Mouse (Mus musculus) intestine, postnatal 0 days (tissue): ENCODE results near the gene Fam162a. TPM values are rescaled to one million over a fixed set of nuclear protein-coding genes. Genes with fewer than 3 reads are reported as not detected.
A peak's percentile ranks its signal among the peaks of the same experiment; 100 is the strongest.

ENCODE experiments used
- ATAC-seq: fragments of 200-750 bp; cut with Nextera tagmentation; 2 replicates; pipeline ENCODE4 v1.8.0; 2017; ENCODE audit warnings: mild to moderate bottlenecking, moderate TSS enrichment, moderate library complexity
- H3K27ac ChIP-seq: fragments of 300-500 bp; sonication (generic); 2 replicates; pipeline ENCODE4 v1.5.1; 2014; ENCODE audit warnings: mild to moderate bottlenecking, low read depth, low read length, moderate library complexity
- H3K27me3 ChIP-seq: fragments of 300-500 bp; sonication (generic); replicated peaks from 2 replicates; pipeline ENCODE4 v1.6.1; 2014; ENCODE audit warnings: low read length, mixed read lengths; ENCODE audit not compliant: control insufficient read depth, insufficient read depth
- H3K36me3 ChIP-seq: fragments of 300-500 bp; sonication (generic); 2 replicates; pipeline ENCODE4 v1.6.1; 2014; ENCODE audit warnings: mild to moderate bottlenecking, moderate library complexity; ENCODE audit not compliant: control insufficient read depth, insufficient read depth
- H3K4me1 ChIP-seq: fragments of 300-500 bp; sonication (generic); replicated peaks from 2 replicates; pipeline ENCODE4 v1.6.1; 2014; ENCODE audit warnings: antibody characterized with exemption, low read length, mixed read lengths; ENCODE audit not compliant: control insufficient read depth, insufficient read depth
- H3K4me2 ChIP-seq: fragments of 300-500 bp; sonication (generic); replicated peaks from 2 replicates; pipeline ENCODE4 v1.6.1; 2014; ENCODE audit warnings: low read depth, mild to moderate bottlenecking, moderate library complexity
- H3K4me3 ChIP-seq: fragments of 300-500 bp; sonication (generic); 2 replicates; pipeline ENCODE4 v1.5.1; 2014; ENCODE audit warnings: low read depth, low read length
- H3K9ac ChIP-seq: fragments of 300-500 bp; sonication (generic); 2 replicates; pipeline ENCODE4 v1.6.1; 2014; ENCODE audit warnings: mild to moderate bottlenecking, low read depth, low read length
- H3K9me3 ChIP-seq: fragments of 300-500 bp; sonication (generic); 2 replicates; pipeline ENCODE4 v1.6.1; 2016; ENCODE audit warnings: mixed run types; ENCODE audit not compliant: control insufficient read depth
- CTCF ChIP-seq: sonication (generic); IDR thresholded peaks from 2 replicates; pipeline ENCODE4 v1.5.1; 2016; ENCODE audit warnings: low read depth, mild to moderate bottlenecking, control low read depth, antibody characterized with exemption, moderate library complexity
- WGBS: fragments of 180-500 bp; shearing (Covaris S2); extraction: QIAGEN DNeasy Blood & Tissue Kit; methylation state at CpG from one replicate; pipeline ENCODE4 v1.1.7; 2014; 5-methylcytosine and 5-hydroxymethylcytosine counted together
- polyA plus RNA-seq: library from polyadenylated mRNA; unstranded; fragments of >200 nt; fragmentation: Nextera tagmentation; extraction: Ambion mirVana; gene quantifications from 2 replicates; pipeline ENCODE4 v1.2.1, GENCODE M21; 2015

Gene Fam162a
- polyA plus RNA-seq, 1 experiment from 2014 or later: 480 TPM

GRCm38 (mm10) chr16:36053524-36054275 is 17.7 kb downstream of the Fam162a start:
- Histone ChIP-seq H3K4me1 (no peaks in the 10 kb centered on the region), H3K27me3 (no peaks in the 10 kb centered on the region), H3K27ac (no peak overlapping the region), H3K9me3 (no peaks in the 10 kb centered on the region), H3K36me3 (peaks cover 33% of the 10 kb centered on the region), H3K4me2 (no peak overlapping the region), H3K9ac (no peak overlapping the region), H3K4me3 (no peak overlapping the region)
- 80% methylated on average over 6 of the region's 6 CpGs for WGBS
- no peak for TF ChIP-seq CTCF
- ATAC-seq: no peak

- 92% methylated on average over 6 of the region's 6 CpGs for WGBS
- H3K9me3 ChIP-seq: no peaks in the 10 kb centered on the region
These were observed 19.9 kb downstream of the Fam162a start for GRCm38 (mm10) chr16:36051491-36051890.

GRCm38 (mm10) chr16:36047538-36047937 is 23.9 kb downstream of the Fam162a start:
- no peak overlapping the region for H3K9ac ChIP-seq
- H3K36me3 ChIP-seq: peaks cover 76% of the 10 kb centered on the region
- 89% methylated on average over 4 of the region's 4 CpGs for WGBS
- no peak overlapping the region for H3K27ac ChIP-seq
- no peak overlapping the region for H3K4me3 ChIP-seq
- no peak for ATAC-seq
- no peaks in the 10 kb centered on the region for H3K4me1 ChIP-seq
- peak; percentile 40 for TF ChIP-seq CTCF
- no peaks in the 10 kb centered on the region for H3K27me3 ChIP-seq
- no peak overlapping the region for H3K4me2 ChIP-seq
- no peaks in the 10 kb centered on the region for H3K9me3 ChIP-seq

More at GRCm38 (mm10) chr16:36051491-36051890, 19.9 kb downstream of the Fam162a start:
- Histone ChIP-seq H3K9ac (no peak overlapping the region), H3K27ac (no peak overlapping the region), H3K4me2 (no peak overlapping the region), H3K4me1 (no peaks in the 10 kb centered on the region), H3K36me3 (peaks cover 52% of the 10 kb centered on the region), H3K27me3 (no peaks in the 10 kb centered on the region), H3K4me3 (no peak overlapping the region)
- ATAC-seq: no peak
- no peak for TF ChIP-seq CTCF

GRCm38 (mm10) chr16:36043964-36044363 is 27.4 kb downstream of the Fam162a start:
- Histone ChIP-seq H3K4me2 (no peak overlapping the region), H3K27me3 (no peaks in the 10 kb centered on the region), H3K4me1 (no peaks in the 10 kb centered on the region), H3K9me3 (no peaks in the 10 kb centered on the region), H3K4me3 (no peak overlapping the region), H3K27ac (no peak overlapping the region), H3K9ac (no peak overlapping the region), H3K36me3 (peaks cover 46% of the 10 kb centered on the region)
- ATAC-seq: no peak
- 90% methylated on average over 4 of the region's 4 CpGs for WGBS
- no peak for TF ChIP-seq CTCF

GRCm38 (mm10) chr16:36043073-36043472 is 28.3 kb downstream of the Fam162a start:
- Histone ChIP-seq H3K4me3 (no peak overlapping the region), H3K9me3 (no peaks in the 10 kb centered on the region), H3K27me3 (no peaks in the 10 kb centered on the region), H3K4me1 (no peaks in the 10 kb centered on the region), H3K36me3 (peaks cover 37% of the 10 kb centered on the region), H3K27ac (no peak overlapping the region), H3K9ac (no peak overlapping the region), H3K4me2 (no peak overlapping the region)
- no peak for ATAC-seq
- WGBS: 90% methylated on average over 10 of the region's 10 CpGs
- no peak for TF ChIP-seq CTCF

- no peak for ATAC-seq
- peak overlapping the region; percentile 78 for H3K9ac ChIP-seq
- peak overlapping the region; percentile 84 for H3K4me2 ChIP-seq
- no peak for TF ChIP-seq CTCF
- no peaks in the 10 kb centered on the region for H3K4me1 ChIP-seq
- no peaks in the 10 kb centered on the region for H3K9me3 ChIP-seq
- H3K4me3 ChIP-seq: peak overlapping the region; percentile 61
- H3K27ac ChIP-seq: peak overlapping the region; percentile 73
- 22% methylated on average over 11 of the region's 11 CpGs for WGBS
- H3K27me3 ChIP-seq: no peaks in the 10 kb centered on the region
- H3K36me3 ChIP-seq: peaks cover 27% of the 10 kb centered on the region
These were observed 29.8 kb downstream of the Fam162a start for GRCm38 (mm10) chr16:36041625-36042020.
